ENCODE assay signal across 36 mouse cellular contexts in genomic region chr6:29482691-29483090, GRCm38 (mm10). TPM values are rescaled to one million over a fixed set of nuclear protein-coding genes. Genes with fewer than 3 reads are reported as not detected.
"Had no signal": no experiment of that assay in that cellular context is flagged by ENCODE, and none has a peak within 500 bp of the region (broad histone marks: within the 10 kb centered on the region; RNA-seq: fewer than 3 reads in every experiment).

No protein-coding gene starts in this region.

- H3K27ac ChIP-seq: embryonic facial prominence, embryonic 10.5 days; embryonic facial prominence, embryonic 12.5 days; embryonic facial prominence, embryonic 13.5 days; embryonic facial prominence, embryonic 15.5 days; forebrain, embryonic 10.5 days; forebrain, embryonic 12.5 days; forebrain, embryonic 13.5 days; forebrain, embryonic 15.5 days; gastrocnemius, adult 2 months; heart, adult 2 months; heart, embryonic 10.5 days had no signal

- H3K27me3 ChIP-seq: embryonic facial prominence, embryonic 13.5 days; embryonic facial prominence, embryonic 15.5 days; forebrain, embryonic 15.5 days had no signal

- ATAC-seq: forebrain, embryonic 13.5 days; forebrain, embryonic 14.5 days; forebrain, embryonic 15.5 days; forebrain, embryonic 16.5 days; forebrain, postnatal 0 days had no signal

- H3K36me3 ChIP-seq: forebrain, embryonic 10.5 days; forebrain, embryonic 12.5 days; forebrain, embryonic 15.5 days had no signal

- H3K4me3 ChIP-seq: embryonic facial prominence, embryonic 10.5 days; embryonic facial prominence, embryonic 12.5 days; embryonic facial prominence, embryonic 13.5 days; embryonic facial prominence, embryonic 15.5 days; erythroblast, embryonic 14.5 days; forebrain, embryonic 10.5 days; forebrain, embryonic 12.5 days; forebrain, embryonic 13.5 days; forebrain, embryonic 15.5 days; gastrocnemius, adult 2 months; heart, adult 2 months; heart, embryonic 10.5 days had no signal

- H3K9ac ChIP-seq: embryonic facial prominence, embryonic 12.5 days; embryonic facial prominence, embryonic 15.5 days; forebrain, embryonic 12.5 days; forebrain, embryonic 13.5 days; forebrain, embryonic 15.5 days; forebrain, postnatal 0 days had no signal

- DNase-seq: cerebellum, postnatal 10 days; cerebellum, postnatal 14 days; cerebellum, postnatal 25 days; cerebellum, postnatal 36 days; embryo, embryonic 11 days; forebrain, postnatal 0 days; gastrocnemius, adult 2 months; gastrocnemius, postnatal 10 days; gastrocnemius, postnatal 14 days; gastrocnemius, postnatal 25 days; gastrocnemius, postnatal 36 days; heart, adult 11 months; heart, adult 18-20 months; heart, adult 2 months had no signal

- H3K9me3 ChIP-seq: embryonic facial prominence, embryonic 10.5 days; embryonic facial prominence, embryonic 12.5 days; embryonic facial prominence, embryonic 13.5 days; embryonic facial prominence, embryonic 15.5 days; forebrain, embryonic 10.5 days; forebrain, embryonic 12.5 days; forebrain, embryonic 13.5 days; forebrain, embryonic 15.5 days; heart, embryonic 10.5 days had no signal

- H3K4me2 ChIP-seq: embryonic facial prominence, embryonic 12.5 days; embryonic facial prominence, embryonic 13.5 days; embryonic facial prominence, embryonic 15.5 days; forebrain, embryonic 12.5 days; forebrain, embryonic 13.5 days; forebrain, embryonic 15.5 days had no signal

RNA-seq across cellular contexts. Expression of gene Atp6v1fnb, which starts 11.5 kb away (rescaled TPM):
- total RNA-seq: gastrocnemius, adult 2 months; gastrocnemius, adult 8-10 months; gastrocnemius, postnatal 14 days; gastrocnemius, postnatal 25 days; gastrocnemius, postnatal 36 days; gastrocnemius, postnatal 4 days; heart, adult 18-20 months; heart, adult 2 months; heart, adult 8-10 months had no signal
- polyA plus RNA-seq: cortical plate, adult 2 months; embryonic facial prominence, embryonic 10.5 days; embryonic facial prominence, embryonic 11.5 days; embryonic facial prominence, embryonic 14.5 days; embryonic facial prominence, embryonic 15.5 days; erythroblast, embryonic 14.5 days; forebrain, embryonic 15.5 days; forebrain, embryonic 16.5 days; frontal cortex, adult 2 months; gonadal fat pad, adult 2 months; heart, adult 2 months; heart, embryonic 10.5 days had no signal

RNA-seq across cellular contexts. Expression of gene Kcp, which starts 25.1 kb away (rescaled TPM):
- total RNA-seq: common myeloid progenitor, adult 5-6 weeks had no signal

RNA-seq across cellular contexts. Expression of gene Flnc, which starts 49.6 kb away (rescaled TPM):
- total RNA-seq: common myeloid progenitor, adult 5-6 weeks; granulocyte monocyte progenitor cell, adult 5-6 weeks had no signal
- polyA plus RNA-seq: erythroblast, embryonic 14.5 days had no signal
